8 mouse cellular contexts compared by ENCODE assay signal in genomic region chrX:143664221-143665150, GRCm38 (mm10).
A peak's percentile ranks its signal among the peaks of the same experiment; 100 is the strongest.
DNase-seq lines count a peak whose midpoint lies in the region; ATAC-seq and TF ChIP-seq lines count a peak whose summit lies in the region.

No protein-coding gene starts in this region.

- TF ChIP-seq CTCF in E14TG2a.4 (conservative IDR thresholded peaks at IDR 0.05; ENCODE audit: low read length): no peak

- H3K9me3 ChIP-seq in E14TG2a.4 (ENCODE audit: low read length): no peaks in the 10 kb centered on the region
- H3K9me3 ChIP-seq in embryonic facial prominence, embryonic 10.5 days: no peaks in the 10 kb centered on the region

- intact Hi-C loops in heart, postnatal 25 days (cut with DNase I): no loop called here

- H3K27ac ChIP-seq in embryonic facial prominence, embryonic 10.5 days (replicated peaks): peak overlapping the region; percentile 77

- peak overlapping the region; percentile 80 for H3K4me3 ChIP-seq in E14TG2a.4 (replicated peaks; ENCODE audit: low read length)
- peak overlapping the region; percentile 65 for H3K4me3 ChIP-seq in embryonic facial prominence, embryonic 10.5 days

- ATAC-seq in megakaryocyte progenitor cell, adult 5-6 weeks (replicated peaks; ENCODE audit: poor library complexity): peak; percentile 57

- H3K36me3 ChIP-seq in E14TG2a.4 (ENCODE audit: insufficient read depth, low read length): no peaks in the 10 kb centered on the region
- H3K36me3 ChIP-seq in embryonic facial prominence, embryonic 10.5 days (replicated peaks): no peaks in the 10 kb centered on the region

- no peaks in the 10 kb centered on the region for H3K27me3 ChIP-seq in E14TG2a.4 (ENCODE audit: insufficient read depth, low read length)
- H3K27me3 ChIP-seq in embryonic facial prominence, embryonic 10.5 days (replicated peaks; ENCODE audit: low read depth, poor library complexity, severe bottlenecking): peaks cover 71% of the 10 kb centered on the region

- H3K4me1 ChIP-seq in E14TG2a.4 (replicated peaks; ENCODE audit: low read depth, low read length): no peaks in the 10 kb centered on the region
- H3K4me1 ChIP-seq in embryonic facial prominence, embryonic 10.5 days: no peaks in the 10 kb centered on the region

- peak; percentile 21 for DNase-seq in adrenal gland, adult 8-10 months
- DNase-seq in embryonic facial prominence, embryonic 10.5 days (ENCODE audit: low spot score): peak; percentile 67
- DNase-seq in heart, postnatal 25 days (ENCODE audit: low spot score): peak; percentile 2
- peak; percentile 36 for DNase-seq in left cerebral cortex, adult 11 months (ENCODE audit: low spot score)
- DNase-seq in right cerebral cortex, postnatal 4 days: peak; percentile 48
- no peak for DNase-seq in B cell, adult 2 months

- WGBS in embryonic facial prominence, embryonic 10.5 days: 18% methylated on average over 28 of the region's 28 CpGs

Comparison
In these comparisons a context has a peak if more than half of its experiments do, and no peak if none do; other contexts are left out.
1. DNase-seq: peak in adrenal gland, adult 8-10 months (single experiment), embryonic facial prominence, embryonic 10.5 days (single experiment), heart, postnatal 25 days (single experiment), left cerebral cortex, adult 11 months (single experiment) and right cerebral cortex, postnatal 4 days (single experiment); none in B cell, adult 2 months (0 of 2).